Mouse (Mus musculus) ES-Bruce4 (cell line): ENCODE results near the gene Spty2d1. TPM values are rescaled to one million over a fixed set of nuclear protein-coding genes. Genes with fewer than 3 reads are reported as not detected.

Experiments used
- H3K27ac ChIP-seq: 2 replicates; pipeline ENCODE4 v1.5.1; 2012; ENCODE audit warnings: low read length, inconsistent platforms; ENCODE audit not compliant: insufficient read depth
- H3K27me3 ChIP-seq: 2 replicates; pipeline ENCODE4 v1.6.1; 2012; ENCODE audit warnings: mild to moderate bottlenecking, low read length, inconsistent platforms; ENCODE audit not compliant: control insufficient read depth, poor library complexity, insufficient read depth, severe bottlenecking
- H3K36me3 ChIP-seq: 2 replicates; pipeline ENCODE4 v1.6.1; 2012; ENCODE audit warnings: inconsistent platforms, mild to moderate bottlenecking, low read length, moderate library complexity; ENCODE audit not compliant: control insufficient read depth, poor library complexity, insufficient read depth, severe bottlenecking
- H3K4me1 ChIP-seq: one replicate; pipeline ENCODE4 v1.8.1; 2011; ENCODE audit warnings: low read length; ENCODE audit not compliant: control insufficient read depth, insufficient read depth
- H3K4me3 ChIP-seq: 2 replicates; pipeline ENCODE4 v1.5.1; 2011; ENCODE audit warnings: low read depth, mild to moderate bottlenecking, low read length
- H3K9ac ChIP-seq: 2 replicates; pipeline ENCODE4 v1.6.1; 2012; ENCODE audit warnings: low read depth, mild to moderate bottlenecking, inconsistent platforms; ENCODE audit not compliant: poor library complexity, severe bottlenecking
- H3K9me3 ChIP-seq: replicated peaks from 2 replicates; pipeline ENCODE4 v1.6.1; 2012; ENCODE audit warnings: mild to moderate bottlenecking, low read length, inconsistent platforms; ENCODE audit not compliant: control insufficient read depth, poor library complexity, insufficient read depth, severe bottlenecking
- CTCF ChIP-seq: IDR thresholded peaks from one replicate; pipeline ENCODE4 v1.8.1; 2011; ENCODE audit warnings: low read depth, low read length
- EP300 ChIP-seq: IDR thresholded peaks from 2 replicates; pipeline ENCODE4 v1.6.1; 2011; ENCODE audit warnings: low read depth, low read length; ENCODE audit not compliant: insufficient read depth
- POLR2A ChIP-seq: IDR thresholded peaks from one replicate; pipeline ENCODE4 v1.8.1; 2011; ENCODE audit warnings: low read length; ENCODE audit not compliant: insufficient read depth
- polyA plus RNA-seq: library from polyadenylated mRNA; stranded (reverse); fragments of >200 nt; gene quantifications from 2 replicates; pipeline ENCODE4 v1.2.4, GENCODE M21; 2011; ENCODE audit warnings: low read depth; ENCODE audit not compliant: missing spikeins, insufficient read depth, insufficient read length

Spty2d1 gene
- polyA plus RNA-seq, 1 experiment: 18.0 TPM

DNA sequence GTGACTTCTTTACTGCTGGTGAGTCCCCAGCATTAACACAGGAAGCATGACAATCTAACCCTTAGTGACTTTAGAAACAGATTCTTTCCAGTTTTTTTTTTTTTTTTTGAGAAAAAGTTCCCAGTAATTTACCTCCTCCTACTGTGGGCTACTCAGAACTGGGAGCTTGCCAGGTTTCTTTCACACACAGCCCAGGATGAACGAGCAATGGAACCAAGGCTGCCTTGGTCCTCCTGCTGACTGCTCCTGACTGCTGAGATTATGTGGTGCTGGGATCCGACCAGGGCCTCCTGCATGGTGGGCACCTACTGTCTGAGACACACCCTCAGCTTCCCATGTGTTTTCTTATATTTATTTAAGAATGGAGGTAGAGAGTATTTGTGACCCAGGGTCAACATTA lies 21.1 kb downstream of the Spty2d1 start:
- Histone ChIP-seq H3K27me3 (no peaks in the 10 kb centered on the region), H3K4me1 (no peaks in the 10 kb centered on the region), H3K9ac (no peak overlapping the region), H3K27ac (no peak overlapping the region), H3K9me3 (no peaks in the 10 kb centered on the region), H3K36me3 (peaks cover 3% of the 10 kb centered on the region), H3K4me3 (no peak overlapping the region)
- no peak for TF ChIP-seq POLR2A
- TF ChIP-seq CTCF: no peak
- TF ChIP-seq EP300: no peak

DNA sequence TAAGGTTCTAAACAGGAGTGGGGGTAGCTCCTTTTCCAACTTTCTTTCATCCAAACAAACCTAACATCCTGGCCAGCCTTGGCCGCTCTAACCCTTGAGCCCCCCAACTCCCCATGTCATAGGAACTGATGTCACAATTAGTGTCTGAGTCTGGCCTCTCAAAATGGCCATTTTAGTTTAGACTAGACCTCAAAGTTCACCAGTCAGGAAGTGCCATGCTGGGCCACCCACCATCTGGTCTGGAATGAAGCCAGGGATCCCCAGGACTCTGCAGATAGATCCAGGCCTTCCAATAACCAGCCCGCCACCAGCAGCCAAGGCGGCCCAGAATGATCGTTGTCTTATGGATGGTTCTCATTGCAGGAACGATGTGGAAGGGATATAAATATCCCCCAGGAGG lies 21.6 kb downstream of the Spty2d1 start:
- Histone ChIP-seq H3K4me1 (no peaks in the 10 kb centered on the region), H3K9ac (no peak overlapping the region), H3K27ac (no peak overlapping the region), H3K9me3 (no peaks in the 10 kb centered on the region), H3K36me3 (no peaks in the 10 kb centered on the region; the same call in 1 of the 2 replicates), H3K27me3 (no peaks in the 10 kb centered on the region), H3K4me3 (no peak overlapping the region)
- TF ChIP-seq POLR2A (no peak), EP300 (no peak), CTCF (no peak)

DNA sequence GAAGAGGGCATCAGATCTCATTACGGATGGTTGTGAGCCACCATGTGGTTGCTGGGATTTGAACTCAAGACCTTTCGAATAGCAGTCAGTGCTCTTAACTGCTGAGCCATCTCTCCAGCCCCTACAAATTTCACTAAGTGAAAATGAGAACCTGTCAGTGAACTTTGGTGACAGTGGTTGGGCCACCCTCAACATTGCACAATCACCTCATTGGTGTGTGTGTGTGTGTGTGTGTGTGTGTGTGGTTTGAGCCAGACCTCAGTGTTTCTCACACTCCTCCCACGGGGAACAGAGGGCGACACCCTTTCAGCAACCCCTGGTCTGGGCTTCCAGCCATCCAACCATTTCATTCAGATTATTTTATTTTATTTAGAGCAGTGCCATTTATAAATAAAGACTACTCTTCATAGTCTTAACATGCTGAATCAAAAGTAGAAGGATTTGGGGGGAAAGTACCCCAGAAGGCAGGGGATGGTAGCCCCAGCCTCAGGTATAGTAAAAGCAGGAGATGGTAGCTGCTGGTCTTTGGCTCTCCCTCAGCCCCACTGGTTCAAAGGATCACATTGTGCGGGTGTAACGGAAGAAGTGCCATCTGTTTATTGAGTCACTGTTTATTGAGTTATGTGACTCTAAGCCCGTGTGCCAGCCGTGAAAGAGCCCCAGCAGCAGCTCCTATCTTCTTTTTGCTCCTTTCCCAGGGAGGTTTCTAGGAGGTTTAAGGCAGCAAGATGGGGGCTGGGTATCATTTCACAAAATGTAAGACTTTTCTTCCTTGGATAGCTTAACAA lies 22.3 kb downstream of the Spty2d1 start:
- Histone ChIP-seq H3K36me3 (no peaks in the 10 kb centered on the region; the same call in 1 of the 2 replicates), H3K9ac (no peak overlapping the region), H3K9me3 (no peaks in the 10 kb centered on the region), H3K27ac (no peak overlapping the region), H3K4me1 (no peaks in the 10 kb centered on the region), H3K4me3 (no peak overlapping the region), H3K27me3 (no peaks in the 10 kb centered on the region)
- TF ChIP-seq POLR2A: no peak
- no peak for TF ChIP-seq CTCF
- no peak for TF ChIP-seq EP300

DNA sequence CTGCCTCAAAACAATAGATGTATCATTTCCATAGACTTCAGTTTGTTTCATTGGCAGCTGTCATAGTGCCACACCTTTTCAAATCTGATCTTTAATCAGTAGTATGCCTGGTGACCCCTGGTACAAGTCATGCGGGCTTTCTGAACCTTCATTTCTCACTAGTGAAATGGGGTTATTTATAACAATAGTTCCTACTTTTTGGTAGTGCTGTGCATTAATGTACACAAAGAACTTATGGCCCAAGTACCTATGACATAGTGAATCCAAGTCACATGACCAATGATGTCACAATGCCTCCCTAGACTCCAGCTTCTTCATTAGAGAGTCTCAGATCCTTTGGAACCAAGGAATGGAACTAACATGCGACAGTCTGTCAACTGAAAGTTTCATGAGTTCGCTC lies 24.9 kb downstream of the Spty2d1 start, which contains the start of gene Gm9999:
Gene Gm9999 (plus strand): TSS at position 301 of the 400 bp plus-strand sequence.
- Histone ChIP-seq H3K4me1 (no peaks in the 10 kb centered on the region), H3K36me3 (no peaks in the 10 kb centered on the region), H3K4me3 (no peak within 1 kb of the TSS), H3K27me3 (no peaks in the 10 kb centered on the region), H3K27ac (no peak within 1 kb of the TSS), H3K9ac (no peak within 1 kb of the TSS), H3K9me3 (no peaks in the 10 kb centered on the region)
- TF ChIP-seq EP300 (no peak), POLR2A (no peak), CTCF (no peak)

DNA sequence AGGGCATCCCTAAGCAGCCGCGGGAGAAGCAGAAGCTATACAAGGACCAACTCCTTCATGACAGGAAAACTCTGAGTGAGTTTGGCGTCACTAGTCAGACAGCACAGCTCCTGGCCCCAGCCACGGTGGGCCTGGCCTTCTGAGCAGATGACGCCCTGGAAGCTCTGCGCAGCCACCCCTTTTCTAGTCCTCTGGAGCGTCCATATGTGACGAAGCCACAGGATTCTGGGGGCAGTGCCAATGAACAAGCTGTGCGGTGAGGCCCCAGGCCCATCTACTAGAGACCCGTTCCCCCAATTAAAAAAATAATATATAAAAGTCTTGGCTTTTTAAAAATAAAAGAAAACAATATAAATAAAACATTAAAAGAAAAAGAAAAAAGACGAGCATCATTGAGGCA lies 32.8 kb downstream of the Spty2d1 start:
- Histone ChIP-seq H3K27me3 (no peaks in the 10 kb centered on the region), H3K36me3 (no peaks in the 10 kb centered on the region), H3K4me3 (no peak overlapping the region), H3K27ac (no peak overlapping the region), H3K9ac (no peak overlapping the region), H3K9me3 (no peaks in the 10 kb centered on the region), H3K4me1 (no peaks in the 10 kb centered on the region)
- TF ChIP-seq POLR2A: no peak
- TF ChIP-seq EP300: no peak
- TF ChIP-seq CTCF: no peak

DNA sequence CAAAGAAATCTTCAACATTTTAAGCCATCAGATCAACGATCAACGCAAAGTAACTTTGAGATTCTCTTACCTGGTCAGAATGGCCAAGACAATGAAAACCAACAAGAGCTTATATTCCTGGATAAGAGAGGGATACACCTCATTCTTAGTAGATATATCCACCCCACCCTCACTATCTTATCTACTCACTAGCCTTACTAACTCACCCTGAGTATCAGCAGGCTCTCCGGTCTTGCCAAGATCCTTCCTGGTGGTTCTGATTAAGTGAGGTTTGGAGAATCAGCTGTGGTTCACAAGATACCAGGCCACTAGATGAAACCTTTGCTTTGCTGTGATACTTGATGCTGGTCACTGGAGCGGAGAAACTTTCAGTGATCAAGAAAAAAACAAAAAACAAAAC lies 33.6 kb downstream of the Spty2d1 start:
- Histone ChIP-seq H3K27me3 (no peaks in the 10 kb centered on the region), H3K4me3 (no peak overlapping the region), H3K9ac (no peak overlapping the region), H3K4me1 (no peaks in the 10 kb centered on the region), H3K36me3 (no peaks in the 10 kb centered on the region), H3K9me3 (no peaks in the 10 kb centered on the region), H3K27ac (no peak overlapping the region)
- TF ChIP-seq EP300: no peak
- TF ChIP-seq POLR2A: no peak
- no peak for TF ChIP-seq CTCF
